Mouse (Mus musculus): Measurements from ENCODE around the gene Gm28551.
"Not testable (repeated sequence)": the region's sequence is repeated elsewhere in the genome, so short reads cannot be mapped to it uniquely, and the experiment has no call there.

GRCm38 (mm10) chr1:53333527-53333926 is 18.9 kb downstream of the Gm28551 start:
- TF ChIP-seq CTCF, POLR2A (IDR thresholded peaks at IDR 0.05; ENCODE audit: extremely low read depth, insufficient read depth, low read length): not testable (repeated sequence)

All from cortical plate, adult 2 months (tissue).